ENCODE assay signal across 9 mouse cellular contexts in the genomic region with DNA sequence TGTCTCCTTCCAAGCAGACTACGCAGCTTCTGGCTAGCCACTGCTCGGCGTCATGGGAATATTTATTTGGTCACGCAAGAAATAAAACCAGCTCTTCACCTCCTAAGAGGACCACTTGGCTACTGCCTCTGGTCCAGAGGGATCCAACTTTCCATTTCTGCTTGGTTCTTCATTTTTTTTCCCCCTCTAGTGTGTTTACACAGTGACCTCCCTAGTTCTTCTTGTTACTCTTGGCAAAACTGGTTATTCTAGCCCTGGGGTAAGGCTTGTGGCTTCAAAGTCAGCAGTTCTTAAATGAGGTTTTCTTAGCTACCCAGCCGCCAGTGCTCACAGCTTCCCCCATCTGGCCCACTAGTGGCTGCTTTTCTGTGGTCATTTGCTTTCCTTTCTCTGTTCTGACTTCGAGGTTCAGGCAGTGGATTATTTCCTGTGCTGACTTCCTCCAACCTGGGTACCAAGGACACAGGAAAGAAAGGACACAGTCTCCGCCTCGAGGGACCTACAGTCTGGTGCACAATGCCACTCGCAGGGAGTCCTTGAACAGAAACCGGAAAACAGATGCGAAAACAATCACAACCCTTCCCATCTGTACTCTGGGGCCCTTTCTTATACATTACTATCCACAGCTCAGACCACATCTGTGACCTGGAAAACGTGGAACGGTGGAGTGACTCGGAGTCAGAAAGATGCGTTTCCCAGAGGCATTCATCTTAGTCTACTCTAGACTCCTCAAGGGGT. TPM values are rescaled to one million over a fixed set of nuclear protein-coding genes. Genes with fewer than 3 reads are reported as not detected.
A peak's percentile ranks its signal among the peaks of the same experiment; 100 is the strongest.
DNase-seq lines count a peak whose midpoint lies in the region; ATAC-seq and TF ChIP-seq lines count a peak whose summit lies in the region.
"Had no signal": no experiment of that assay in that cellular context is flagged by ENCODE, and none has a peak within 500 bp of the region (broad histone marks: within the 10 kb centered on the region; RNA-seq: fewer than 3 reads in every experiment).

No protein-coding gene starts in this region.

- TF ChIP-seq EP300 in ES-Bruce4 (IDR thresholded peaks at IDR 0.05; ENCODE audit: insufficient read depth, low read depth, low read length) = peak; percentile 89
- peak; percentile 91 for TF ChIP-seq EP300 in lung, postnatal 0 days (IDR thresholded peaks at IDR 0.05)

- peak; percentile 46 for DNase-seq in adrenal gland, postnatal 14 days
- DNase-seq in adrenal gland, postnatal 25 days = no peak
- DNase-seq in heart, adult 18-20 months = peak; percentile 77 to 89
- DNase-seq in lung, postnatal 0 days (ENCODE audit: low spot score) = peak; percentile 93
- no peak for DNase-seq in gastrocnemius, postnatal 14 days

- no peak overlapping the region for H3K4me3 ChIP-seq in ES-Bruce4 (ENCODE audit: low read depth, low read length)
- H3K4me3 ChIP-seq in intestine, embryonic 16.5 days (ENCODE audit: low read length) = no peak overlapping the region
- H3K4me3 ChIP-seq in lung, postnatal 0 days (ENCODE audit: low read depth, low read length) = 0 out of 2 replicates have a peak overlapping the region, but pooled peaks have one; percentile 2

- H3K9ac ChIP-seq in ES-Bruce4 (ENCODE audit: low read depth, poor library complexity, severe bottlenecking) = no peak overlapping the region
- peak overlapping the region; percentile 30 for H3K9ac ChIP-seq in intestine, embryonic 16.5 days (ENCODE audit: low read depth, low read length)
- no peak overlapping the region for H3K9ac ChIP-seq in lung, postnatal 0 days (replicated peaks; ENCODE audit: low read depth)

- H3K9me3 ChIP-seq in ES-Bruce4 (replicated peaks; ENCODE audit: control insufficient read depth, insufficient read depth, low read length, poor library complexity, severe bottlenecking) = no peaks in the 10 kb centered on the region
- H3K9me3 ChIP-seq in intestine, embryonic 16.5 days (ENCODE audit: control insufficient read depth, low read length) = no peaks in the 10 kb centered on the region
- no peaks in the 10 kb centered on the region for H3K9me3 ChIP-seq in lung, postnatal 0 days (ENCODE audit: low read length)

- 0 out of 2 replicates have a peak overlapping the region, but pooled peaks have one; percentile 23 for H3K27ac ChIP-seq in ES-Bruce4 (ENCODE audit: insufficient read depth, low read length)
- H3K27ac ChIP-seq in intestine, embryonic 16.5 days (ENCODE audit: low read length) = peak overlapping the region; percentile 68; the same call in 1 of the 2 replicates
- peak overlapping the region; percentile 86 for H3K27ac ChIP-seq in lung, postnatal 0 days (ENCODE audit: low read length)

- TF ChIP-seq POLR2A in ES-Bruce4 (IDR thresholded peaks at IDR 0.05; ENCODE audit: insufficient read depth, low read length) = no peak

- no peaks in the 10 kb centered on the region for H3K27me3 ChIP-seq in ES-Bruce4 (ENCODE audit: control insufficient read depth, insufficient read depth, low read length, poor library complexity, severe bottlenecking)
- no peaks in the 10 kb centered on the region for H3K27me3 ChIP-seq in intestine, embryonic 16.5 days (replicated peaks; ENCODE audit: control insufficient read depth, insufficient read depth, low read length)
- H3K27me3 ChIP-seq in lung, postnatal 0 days (replicated peaks; ENCODE audit: insufficient read depth, low read length) = no peaks in the 10 kb centered on the region

- no peak for TF ChIP-seq CTCF in ES-Bruce4 (IDR thresholded peaks at IDR 0.05; ENCODE audit: low read depth, low read length)
- TF ChIP-seq CTCF in lung, postnatal 0 days (IDR thresholded peaks at IDR 0.05) = peak; percentile 66

- peak overlapping the region; percentile 30; the same call in 1 of the 2 replicates for H3K4me2 ChIP-seq in intestine, embryonic 16.5 days (ENCODE audit: low read depth, low read length)
- peak overlapping the region; percentile 30 for H3K4me2 ChIP-seq in lung, postnatal 0 days (replicated peaks; ENCODE audit: low read depth, low read length)

- H3K36me3 ChIP-seq in ES-Bruce4 (ENCODE audit: control insufficient read depth, insufficient read depth, low read length, poor library complexity, severe bottlenecking) = no peaks in the 10 kb centered on the region
- H3K36me3 ChIP-seq in intestine, embryonic 16.5 days (ENCODE audit: control insufficient read depth, insufficient read depth, low read length) = no peaks in the 10 kb centered on the region
- H3K36me3 ChIP-seq in lung, postnatal 0 days (ENCODE audit: insufficient read depth, low read length) = no peaks in the 10 kb centered on the region

- intact Hi-C loops in gastrocnemius, postnatal 14 days (cut with DNase I; ENCODE audit: low total_unique reads) = no loop called here

- peaks cover 2% of the 10 kb centered on the region for H3K4me1 ChIP-seq in ES-Bruce4 (ENCODE audit: control insufficient read depth, insufficient read depth, low read length)
- peaks cover 16% of the 10 kb centered on the region for H3K4me1 ChIP-seq in intestine, embryonic 16.5 days (ENCODE audit: control insufficient read depth, insufficient read depth, low read length)
- peaks cover 32% of the 10 kb centered on the region for H3K4me1 ChIP-seq in lung, postnatal 0 days (ENCODE audit: insufficient read depth, low read depth, low read length)

- ATAC-seq in intestine, embryonic 16.5 days = peak; percentile 26
- ATAC-seq in lung, postnatal 0 days = peak; percentile 63
- no peak for ATAC-seq in frontal cortex, adult (ENCODE audit: low TSS enrichment)

- 35% methylated on average over 15 of the region's 15 CpGs for WGBS in intestine, embryonic 16.5 days
- WGBS in lung, postnatal 0 days = 15% methylated on average over 15 of the region's 15 CpGs

RNA-seq across cellular contexts. Expression of a gene that starts 4.6 kb away (rescaled TPM):
- total RNA-seq in adrenal gland, postnatal 14 days (2021) = 0.22 and 1.0 TPM in 2 replicates
- total RNA-seq in adrenal gland, postnatal 25 days (2021) = 1.3 TPM in 1 of 2 replicates, not detected in the other
- 2.1 and 2.3 TPM in 2 replicates for polyA plus RNA-seq in ES-Bruce4 (2011; ENCODE audit: insufficient read depth, insufficient read length, low read depth, missing spikeins)
- 1 to 10 TPM in 1 of 2 experiments, not detected in 1; 1.2 TPM for total RNA-seq in heart, adult 18-20 months (2021)
- polyA plus RNA-seq in intestine, embryonic 16.5 days (2015; fragmentation: Nextera tagmentation; extraction: Ambion mirVana) = 1.1 and 1.3 TPM in 2 replicates
- polyA plus RNA-seq in lung, postnatal 0 days (2015; fragmentation: Nextera tagmentation; extraction: Ambion mirVana) = 12.2 and 13.1 TPM in 2 replicates
- under 1 TPM; 0.40 to 0.45 TPM for total RNA-seq in gastrocnemius, postnatal 14 days (2021)
- polyA plus RNA-seq: C2C12 had no signal

RNA-seq across cellular contexts. Expression of a gene that starts 25.3 kb away (rescaled TPM):
- total RNA-seq in adrenal gland, postnatal 14 days (2021) = 105 and 120 TPM in 2 replicates
- total RNA-seq in adrenal gland, postnatal 25 days (2021) = 80.7 and 88.8 TPM in 2 replicates
- 269 and 312 TPM in 2 replicates for polyA plus RNA-seq in ES-Bruce4 (2011; ENCODE audit: insufficient read depth, insufficient read length, low read depth, missing spikeins)
- total RNA-seq in heart, adult 18-20 months (2021) = 10 to 100 TPM; 56.8 to 58.8 TPM
- 469 and 470 TPM in 2 replicates for polyA plus RNA-seq in intestine, embryonic 16.5 days (2015; fragmentation: Nextera tagmentation; extraction: Ambion mirVana)
- 739 and 823 TPM in 2 replicates for polyA plus RNA-seq in lung, postnatal 0 days (2015; fragmentation: Nextera tagmentation; extraction: Ambion mirVana)
- 10 to 100 TPM; 60.4 to 61.2 TPM for total RNA-seq in gastrocnemius, postnatal 14 days (2021)

RNA-seq across cellular contexts. Expression of a gene that starts 30.5 kb away (rescaled TPM):
- 0.41 TPM in 1 of 2 replicates, not detected in the other for total RNA-seq in adrenal gland, postnatal 14 days (2021)
- total RNA-seq in adrenal gland, postnatal 25 days (2021) = 0.33 TPM in 1 of 2 replicates, not detected in the other
- 0.37 TPM in 1 of 2 replicates, not detected in the other for polyA plus RNA-seq in ES-Bruce4 (2011; ENCODE audit: insufficient read depth, insufficient read length, low read depth, missing spikeins)
- not detected for total RNA-seq in heart, adult 18-20 months (2021)
- polyA plus RNA-seq in intestine, embryonic 16.5 days (2015; fragmentation: Nextera tagmentation; extraction: Ambion mirVana) = 0.15 and 0.31 TPM in 2 replicates
- 0.39 and 0.44 TPM in 2 replicates for polyA plus RNA-seq in lung, postnatal 0 days (2015; fragmentation: Nextera tagmentation; extraction: Ambion mirVana)
- total RNA-seq in gastrocnemius, postnatal 14 days (2021) = not detected
- polyA plus RNA-seq: C2C12 had no signal

RNA-seq across cellular contexts. Expression of a gene that starts 43.6 kb away (rescaled TPM):
- total RNA-seq in adrenal gland, postnatal 14 days (2021) = 2.4 and 2.8 TPM in 2 replicates
- 2.9 and 3.6 TPM in 2 replicates for total RNA-seq in adrenal gland, postnatal 25 days (2021)
- polyA plus RNA-seq in ES-Bruce4 (2011; ENCODE audit: insufficient read depth, insufficient read length, low read depth, missing spikeins) = 40.5 and 40.6 TPM in 2 replicates
- under 1 TPM; 0.28 to 0.45 TPM for total RNA-seq in heart, adult 18-20 months (2021)
- polyA plus RNA-seq in intestine, embryonic 16.5 days (2015; fragmentation: Nextera tagmentation; extraction: Ambion mirVana) = 109 and 110 TPM in 2 replicates
- 1.1 and 1.3 TPM in 2 replicates for polyA plus RNA-seq in lung, postnatal 0 days (2015; fragmentation: Nextera tagmentation; extraction: Ambion mirVana)
- total RNA-seq in gastrocnemius, postnatal 14 days (2021) = under 1 TPM; 0.37 to 0.51 TPM

RNA-seq across cellular contexts. Expression of a gene that starts 50.0 kb away (rescaled TPM):
- total RNA-seq in adrenal gland, postnatal 14 days (2021) = 1.2 and 1.6 TPM in 2 replicates
- 1.9 and 3.4 TPM in 2 replicates for total RNA-seq in adrenal gland, postnatal 25 days (2021)
- polyA plus RNA-seq in ES-Bruce4 (2011; ENCODE audit: insufficient read depth, insufficient read length, low read depth, missing spikeins) = 0.46 and 0.85 TPM in 2 replicates
- 1 to 10 TPM; 1.2 to 2.2 TPM for total RNA-seq in heart, adult 18-20 months (2021)
- polyA plus RNA-seq in intestine, embryonic 16.5 days (2015; fragmentation: Nextera tagmentation; extraction: Ambion mirVana) = 1.6 and 2.3 TPM in 2 replicates
- polyA plus RNA-seq in lung, postnatal 0 days (2015; fragmentation: Nextera tagmentation; extraction: Ambion mirVana) = 4.7 and 5.3 TPM in 2 replicates
- total RNA-seq in gastrocnemius, postnatal 14 days (2021) = under 1 TPM; 0.33 to 0.57 TPM

Comparison
In these comparisons a context has a peak if more than half of its experiments do, and no peak if none do; other contexts are left out.
1. DNase-seq: peak in adrenal gland, postnatal 14 days (single experiment), heart, adult 18-20 months (2 of 2) and lung, postnatal 0 days (single experiment); none in adrenal gland, postnatal 25 days (single experiment) and gastrocnemius, postnatal 14 days (single experiment).
2. H3K27ac ChIP-seq: peak in every context shown above with its lines; median percentile 86 in lung, postnatal 0 days; 68 in intestine, embryonic 16.5 days; 23 in ES-Bruce4.